Mouse (Mus musculus) ES-Bruce4 (cell line): ENCODE results near the gene Oaz2.

Source experiments
- CTCF ChIP-seq: IDR thresholded peaks from one replicate; pipeline ENCODE4 v1.8.1; 2011; ENCODE audit warnings: low read depth, low read length
- EP300 ChIP-seq: IDR thresholded peaks from 2 replicates; pipeline ENCODE4 v1.6.1; 2011; ENCODE audit warnings: low read depth, low read length; ENCODE audit not compliant: insufficient read depth
- POLR2A ChIP-seq: IDR thresholded peaks from one replicate; pipeline ENCODE4 v1.8.1; 2011; ENCODE audit warnings: low read length; ENCODE audit not compliant: insufficient read depth

DNA sequence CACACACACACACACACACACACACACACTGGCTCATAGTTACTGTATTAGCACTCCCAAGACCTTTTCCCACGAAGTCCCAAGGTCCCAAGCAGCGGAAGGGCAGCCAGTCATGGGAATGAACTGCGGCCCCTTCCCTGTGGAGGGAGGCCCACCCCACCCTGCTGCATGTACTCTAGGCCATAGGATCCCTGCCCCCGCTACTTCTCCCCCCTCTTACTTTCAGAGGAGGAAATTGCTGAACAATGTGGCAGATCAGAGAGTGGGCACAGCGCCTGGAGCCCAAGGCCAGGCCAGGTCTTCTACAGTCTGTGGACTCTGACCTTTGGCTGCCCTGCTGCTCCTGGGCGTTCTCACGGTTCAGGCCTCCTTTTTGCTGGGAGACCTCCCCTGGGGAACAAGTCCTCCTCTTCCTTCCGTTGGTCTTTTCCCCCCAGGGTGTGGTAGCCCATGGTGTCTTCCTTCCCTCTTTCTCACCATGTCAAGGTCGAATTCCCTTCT lies 3.7 kb downstream of the Oaz2 start:
- no peak for TF ChIP-seq CTCF
- TF ChIP-seq EP300, result no peak
- no peak for TF ChIP-seq POLR2A
